ENCODE assay signal across 13 mouse cellular contexts in genomic region chr6:50809669-50809983, GRCm38 (mm10).
DNase-seq lines count a peak whose midpoint lies in the region; ATAC-seq and TF ChIP-seq lines count a peak whose summit lies in the region.
"Had no signal": no experiment of that assay in that cellular context is flagged by ENCODE, and none has a peak within 500 bp of the region (broad histone marks: within the 10 kb centered on the region; RNA-seq: fewer than 3 reads in every experiment).

No protein-coding gene starts in this region.

- TF ChIP-seq CTCF in stomach, postnatal 0 days (IDR thresholded peaks at IDR 0.05; ENCODE audit: low read depth) = no peak

- H3K9ac ChIP-seq in heart, embryonic 13.5 days = peak overlapping the region; percentile 57
- no peak overlapping the region for H3K9ac ChIP-seq in midbrain, embryonic 12.5 days (replicated peaks)
- no peak overlapping the region for H3K9ac ChIP-seq in midbrain, embryonic 15.5 days
- H3K9ac ChIP-seq in intestine, embryonic 15.5 days = no peak overlapping the region
- H3K9ac ChIP-seq in stomach, postnatal 0 days (ENCODE audit: low read length) = no peak overlapping the region; the same call in 1 of the 2 replicates
- H3K9ac ChIP-seq in liver, embryonic 12.5 days = no peak overlapping the region

- H3K36me3 ChIP-seq in heart, embryonic 13.5 days = no peaks in the 10 kb centered on the region
- H3K36me3 ChIP-seq in midbrain, embryonic 12.5 days = no peaks in the 10 kb centered on the region
- H3K36me3 ChIP-seq in midbrain, embryonic 15.5 days (replicated peaks) = no peaks in the 10 kb centered on the region
- H3K36me3 ChIP-seq in intestine, embryonic 15.5 days = no peaks in the 10 kb centered on the region
- no peaks in the 10 kb centered on the region for H3K36me3 ChIP-seq in stomach, postnatal 0 days (ENCODE audit: control insufficient read depth, insufficient read depth, low read length)
- no peaks in the 10 kb centered on the region for H3K36me3 ChIP-seq in liver, embryonic 12.5 days

- peaks cover 19% of the 10 kb centered on the region for H3K4me1 ChIP-seq in heart, embryonic 13.5 days
- peaks cover 23% of the 10 kb centered on the region for H3K4me1 ChIP-seq in midbrain, embryonic 12.5 days
- H3K4me1 ChIP-seq in midbrain, embryonic 15.5 days = peaks cover 17% of the 10 kb centered on the region
- peaks cover 20% of the 10 kb centered on the region for H3K4me1 ChIP-seq in intestine, embryonic 15.5 days (replicated peaks)
- peaks cover 4% of the 10 kb centered on the region; the same call in 1 of the 2 replicates for H3K4me1 ChIP-seq in stomach, postnatal 0 days (replicated peaks; ENCODE audit: control insufficient read depth, insufficient read depth)
- peaks cover 3% of the 10 kb centered on the region; the same call in 1 of the 2 replicates for H3K4me1 ChIP-seq in liver, embryonic 12.5 days

- no peak for ATAC-seq in heart, embryonic 13.5 days (ENCODE audit: extremely low read depth, insufficient number of reproducible peaks, low FRiP score, low TSS enrichment)
- ATAC-seq in midbrain, embryonic 12.5 days (ENCODE audit: low FRiP score, low read depth) = no peak
- no peak for ATAC-seq in midbrain, embryonic 15.5 days (replicated peaks)
- no peak for ATAC-seq in intestine, embryonic 15.5 days
- ATAC-seq in stomach, postnatal 0 days (ENCODE audit: low FRiP score, low TSS enrichment) = no peak
- ATAC-seq in cerebellum, adult (ENCODE audit: insufficient number of reproducible peaks, low FRiP score, low TSS enrichment) = no peak
- ATAC-seq in liver, embryonic 12.5 days = no peak
- ATAC-seq: Patski had no signal

- H3K27me3 ChIP-seq in heart, embryonic 13.5 days (replicated peaks) = peaks cover 4% of the 10 kb centered on the region; the same call in 1 of the 2 replicates
- 0 out of 2 replicates have a peak, but pooled peaks cover 9% of the 10 kb centered on the region for H3K27me3 ChIP-seq in midbrain, embryonic 12.5 days
- no peaks in the 10 kb centered on the region for H3K27me3 ChIP-seq in midbrain, embryonic 15.5 days (replicated peaks)
- no peaks in the 10 kb centered on the region for H3K27me3 ChIP-seq in intestine, embryonic 15.5 days (replicated peaks)
- H3K27me3 ChIP-seq in stomach, postnatal 0 days (ENCODE audit: control insufficient read depth, insufficient read depth, low read length) = no peaks in the 10 kb centered on the region
- peaks cover 4% of the 10 kb centered on the region; the same call in 1 of the 2 replicates for H3K27me3 ChIP-seq in liver, embryonic 12.5 days (replicated peaks)

- 18% methylated on average over 4 of the region's 4 CpGs for WGBS in heart, embryonic 13.5 days
- 20% methylated on average over 4 of the region's 4 CpGs for WGBS in midbrain, embryonic 12.5 days
- WGBS in midbrain, embryonic 15.5 days = 40% methylated on average over 4 of the region's 4 CpGs
- 30% methylated on average over 4 of the region's 4 CpGs for whole genome bisulfite sequencing in intestine, embryonic 15.5 days
- 38% methylated on average over 4 of the region's 4 CpGs for WGBS in stomach, postnatal 0 days
- 49% methylated on average over 4 of the region's 4 CpGs for WGBS in liver, embryonic 12.5 days (ENCODE audit: insufficient replicate concordance)

- H3K9me3 ChIP-seq in heart, embryonic 13.5 days = no peaks in the 10 kb centered on the region
- no peaks in the 10 kb centered on the region for H3K9me3 ChIP-seq in midbrain, embryonic 12.5 days
- H3K9me3 ChIP-seq in midbrain, embryonic 15.5 days = no peaks in the 10 kb centered on the region
- no peaks in the 10 kb centered on the region for H3K9me3 ChIP-seq in intestine, embryonic 15.5 days
- H3K9me3 ChIP-seq in stomach, postnatal 0 days (ENCODE audit: control insufficient read depth, low read length) = no peaks in the 10 kb centered on the region
- H3K9me3 ChIP-seq in liver, embryonic 12.5 days (replicated peaks) = no peaks in the 10 kb centered on the region

- DNase-seq in heart, postnatal 4 days = no peak
- no peak for DNase-seq in stomach, postnatal 0 days (ENCODE audit: low spot score)
- DNase-seq: adrenal gland, postnatal 10 days; heart, postnatal 10 days; lung, postnatal 10 days; thymus, postnatal 25 days had no signal

- no peak for TF ChIP-seq EP300 in stomach, postnatal 0 days (optimal IDR thresholded peaks at IDR 0.05)

- peak overlapping the region; percentile 87; the same call in 1 of the 2 replicates for H3K27ac ChIP-seq in heart, embryonic 13.5 days (replicated peaks)
- peak overlapping the region; percentile 63 for H3K27ac ChIP-seq in midbrain, embryonic 12.5 days (replicated peaks)
- H3K27ac ChIP-seq in midbrain, embryonic 15.5 days = no peak overlapping the region
- peak overlapping the region; percentile 68; the same call in 1 of the 2 replicates for H3K27ac ChIP-seq in intestine, embryonic 15.5 days
- peak overlapping the region; percentile 58 for H3K27ac ChIP-seq in stomach, postnatal 0 days (replicated peaks)
- H3K27ac ChIP-seq in liver, embryonic 12.5 days = no peak overlapping the region

- H3K4me2 ChIP-seq in heart, embryonic 13.5 days = peak overlapping the region; percentile 37
- no peak overlapping the region for H3K4me2 ChIP-seq in midbrain, embryonic 12.5 days (replicated peaks)
- H3K4me2 ChIP-seq in midbrain, embryonic 15.5 days = no peak overlapping the region
- H3K4me2 ChIP-seq in intestine, embryonic 15.5 days (replicated peaks) = peak overlapping the region; percentile 33
- H3K4me2 ChIP-seq in stomach, postnatal 0 days (replicated peaks; ENCODE audit: low read depth) = no peak overlapping the region
- H3K4me2 ChIP-seq in liver, embryonic 12.5 days = no peak overlapping the region

- H3K4me3 ChIP-seq in heart, embryonic 13.5 days = no peak overlapping the region
- H3K4me3 ChIP-seq in midbrain, embryonic 12.5 days = no peak overlapping the region
- no peak overlapping the region for H3K4me3 ChIP-seq in midbrain, embryonic 15.5 days
- H3K4me3 ChIP-seq in intestine, embryonic 15.5 days (replicated peaks) = no peak overlapping the region
- no peak overlapping the region for H3K4me3 ChIP-seq in stomach, postnatal 0 days (ENCODE audit: low read depth, low read length)
- H3K4me3 ChIP-seq in liver, embryonic 12.5 days = no peak overlapping the region

Comparison
In these comparisons a context has a peak if more than half of its experiments do, and no peak if none do; other contexts are left out.
1. H3K27ac ChIP-seq: peak in heart, embryonic 13.5 days (single experiment), midbrain, embryonic 12.5 days (single experiment), intestine, embryonic 15.5 days (single experiment) and stomach, postnatal 0 days (single experiment); none in midbrain, embryonic 15.5 days (single experiment) and liver, embryonic 12.5 days (single experiment).
2. H3K4me2 ChIP-seq: peak in heart, embryonic 13.5 days (single experiment) and intestine, embryonic 15.5 days (single experiment); none in midbrain, embryonic 12.5 days (single experiment), midbrain, embryonic 15.5 days (single experiment), stomach, postnatal 0 days (single experiment) and liver, embryonic 12.5 days (single experiment).